In genomic region chr5:103730142-103730541, GRCm38 (mm10) we compare ENCODE assay signal across 19 mouse cellular contexts. TPM values are rescaled to one million over a fixed set of nuclear protein-coding genes. Genes with fewer than 3 reads are reported as not detected.
DNase-seq lines count a peak whose midpoint lies in the region; ATAC-seq and TF ChIP-seq lines count a peak whose summit lies in the region.
"Had no signal": no experiment of that assay in that cellular context is flagged by ENCODE, and none has a peak within 500 bp of the region (broad histone marks: within the 10 kb centered on the region; RNA-seq: fewer than 3 reads in every experiment).

No protein-coding gene starts in this region.

- H3K9ac ChIP-seq in heart, adult 2 months (ENCODE audit: low read depth, low read length): no peak overlapping the region
- H3K9ac ChIP-seq in midbrain, postnatal 0 days (replicated peaks; ENCODE audit: low read length, poor library complexity, severe bottlenecking): no peak overlapping the region
- H3K9ac ChIP-seq in midbrain, embryonic 11.5 days (ENCODE audit: low read length): no peak overlapping the region
- H3K9ac ChIP-seq: embryonic facial prominence, embryonic 15.5 days; heart, embryonic 12.5 days; hindbrain, embryonic 15.5 days had no signal

- peaks cover 1% of the 10 kb centered on the region; the same call in 1 of the 2 replicates for H3K4me1 ChIP-seq in heart, adult 2 months (ENCODE audit: control insufficient read depth, insufficient read depth, low read length)
- H3K4me1 ChIP-seq in midbrain, postnatal 0 days (ENCODE audit: insufficient read depth, low read length): no peaks in the 10 kb centered on the region
- peaks cover 2% of the 10 kb centered on the region; the same call in 1 of the 2 replicates for H3K4me1 ChIP-seq in midbrain, embryonic 11.5 days (ENCODE audit: control insufficient read depth, insufficient read depth, low read length)
- H3K4me1 ChIP-seq: embryonic facial prominence, embryonic 15.5 days; hindbrain, embryonic 15.5 days had no signal

- DNase-seq in heart, adult 2 months: no peak
- DNase-seq in heart, adult 11 months: no peak
- DNase-seq in layer of hippocampus, adult 2 months (ENCODE audit: low spot score in 2 of 2): no peak
- DNase-seq in layer of hippocampus, adult 8-10 months (ENCODE audit: low spot score in 2 of 2): no peak
- DNase-seq in midbrain, postnatal 0 days (ENCODE audit: low spot score): no peak
- no peak for DNase-seq in midbrain, embryonic 11.5 days (ENCODE audit: low spot score, missing footprints)
- no peak for DNase-seq in thymus, adult 18-20 months
- DNase-seq: adrenal gland, adult 8-10 months; adrenal gland, postnatal 36 days; cerebellum, adult 11 months; cerebellum, adult 8-10 months; cerebellum, postnatal 14 days had no signal

- peak; percentile 41 for TF ChIP-seq CTCF in heart, adult 2 months (IDR thresholded peaks at IDR 0.05)
- peak; percentile 43; the same call in 1 of the 2 replicates for TF ChIP-seq CTCF in layer of hippocampus, adult 2 months (conservative IDR thresholded peaks at IDR 0.05)
- TF ChIP-seq CTCF in midbrain, postnatal 0 days (IDR thresholded peaks at IDR 0.05): 0 out of 2 replicates have a peak, but pooled peaks have one; percentile 7

- no peak overlapping the region for H3K4me3 ChIP-seq in heart, adult 2 months
- H3K4me3 ChIP-seq in layer of hippocampus, adult 2 months: no peak overlapping the region
- no peak overlapping the region for H3K4me3 ChIP-seq in midbrain, postnatal 0 days (ENCODE audit: low read depth, low read length)
- no peak overlapping the region for H3K4me3 ChIP-seq in midbrain, embryonic 11.5 days (ENCODE audit: low read depth, low read length)
- H3K4me3 ChIP-seq: embryonic facial prominence, embryonic 15.5 days; erythroblast, embryonic 14.5 days; forebrain, embryonic 10.5 days; heart, embryonic 12.5 days; hindbrain, embryonic 10.5 days; hindbrain, embryonic 15.5 days had no signal

- TF ChIP-seq EP300 in heart, adult 2 months (IDR thresholded peaks at IDR 0.05; ENCODE audit: insufficient read depth, low read depth, low read length): no peak

- H3K4me2 ChIP-seq in midbrain, postnatal 0 days (ENCODE audit: low read depth, low read length, poor library complexity, severe bottlenecking): no peak overlapping the region
- H3K4me2 ChIP-seq in midbrain, embryonic 11.5 days: no peak overlapping the region
- H3K4me2 ChIP-seq: embryonic facial prominence, embryonic 15.5 days; heart, embryonic 12.5 days; hindbrain, embryonic 15.5 days had no signal

- no peaks in the 10 kb centered on the region for H3K9me3 ChIP-seq in midbrain, postnatal 0 days (ENCODE audit: low read length)
- no peaks in the 10 kb centered on the region for H3K9me3 ChIP-seq in midbrain, embryonic 11.5 days (ENCODE audit: control insufficient read depth, low read length)
- H3K9me3 ChIP-seq: embryonic facial prominence, embryonic 15.5 days; forebrain, embryonic 10.5 days; heart, embryonic 12.5 days; hindbrain, embryonic 10.5 days; hindbrain, embryonic 15.5 days had no signal

- intact Hi-C loops in heart, adult 2 months (cut with DNase I): no loop called here

- H3K27ac ChIP-seq in heart, adult 2 months: no peak overlapping the region
- H3K27ac ChIP-seq in layer of hippocampus, adult 2 months: no peak overlapping the region
- no peak overlapping the region for H3K27ac ChIP-seq in midbrain, postnatal 0 days (ENCODE audit: low read depth, low read length)
- no peak overlapping the region for H3K27ac ChIP-seq in midbrain, embryonic 11.5 days (ENCODE audit: low read depth, low read length)
- H3K27ac ChIP-seq: embryonic facial prominence, embryonic 15.5 days; forebrain, embryonic 10.5 days; hindbrain, embryonic 10.5 days; hindbrain, embryonic 15.5 days had no signal

- ATAC-seq in midbrain, postnatal 0 days (ENCODE audit: low FRiP score): no peak
- ATAC-seq in midbrain, embryonic 11.5 days (ENCODE audit: low FRiP score): no peak
- ATAC-seq: forebrain, embryonic 14.5 days had no signal

- H3K79me2 ChIP-seq in heart, adult 2 months (replicated peaks; ENCODE audit: control insufficient read depth, insufficient read depth, low read length): no peaks in the 10 kb centered on the region

- 96% methylated on average over 1 of the region's 1 CpGs for WGBS in heart, adult 2 months
- 96% methylated on average over 1 of the region's 1 CpGs for WGBS in midbrain, postnatal 0 days
- 94% methylated on average over 1 of the region's 1 CpGs for WGBS in midbrain, embryonic 11.5 days

- TF ChIP-seq POLR2A in heart, adult 2 months (IDR thresholded peaks at IDR 0.05; ENCODE audit: insufficient read depth, low read depth, low read length): no peak

- no peaks in the 10 kb centered on the region for H3K36me3 ChIP-seq in heart, adult 2 months (ENCODE audit: control insufficient read depth, insufficient read depth, low read length)
- no peaks in the 10 kb centered on the region for H3K36me3 ChIP-seq in midbrain, postnatal 0 days (ENCODE audit: insufficient read depth, low read length)
- H3K36me3 ChIP-seq in midbrain, embryonic 11.5 days (ENCODE audit: control insufficient read depth, insufficient read depth, low read length): no peaks in the 10 kb centered on the region
- H3K36me3 ChIP-seq: embryonic facial prominence, embryonic 15.5 days; forebrain, embryonic 10.5 days; heart, embryonic 12.5 days; hindbrain, embryonic 10.5 days; hindbrain, embryonic 15.5 days had no signal

- H3K27me3 ChIP-seq in heart, adult 2 months (ENCODE audit: control insufficient read depth, insufficient read depth, low read length): no peaks in the 10 kb centered on the region
- no peaks in the 10 kb centered on the region for H3K27me3 ChIP-seq in midbrain, postnatal 0 days (ENCODE audit: insufficient read depth, low read length)
- H3K27me3 ChIP-seq in midbrain, embryonic 11.5 days (ENCODE audit: control insufficient read depth, insufficient read depth, low read length): no peaks in the 10 kb centered on the region
- H3K27me3 ChIP-seq: embryonic facial prominence, embryonic 15.5 days; hindbrain, embryonic 15.5 days had no signal

RNA-seq across cellular contexts. Expression of gene Aff1, which starts 38.0 kb away (rescaled TPM):
- 10 to 100 TPM; 37.4 to 46.9 TPM for total RNA-seq in heart, adult 2 months (2021)
- polyA plus RNA-seq in heart, adult 2 months (2012; rRNA removed): 10.5 and 14.1 TPM in 2 replicates
- total RNA-seq in layer of hippocampus, adult 2 months (2021): 10 to 100 TPM; 18.0 to 21.3 TPM
- 10 to 100 TPM; 19.5 to 24.0 (median 21.1) TPM for total RNA-seq in layer of hippocampus, adult 8-10 months (2022)
- total RNA-seq in midbrain, postnatal 0 days (2014; rRNA removed): 5.7 and 6.4 TPM in 2 replicates
- polyA plus RNA-seq in midbrain, postnatal 0 days (2015; fragmentation: Nextera tagmentation; extraction: Ambion mirVana): 0.82 and 1.6 TPM in 2 replicates
- polyA plus RNA-seq in midbrain, embryonic 11.5 days (2014; fragmentation: Nextera tagmentation; extraction: Ambion mirVana): 4.9 and 5.9 TPM in 2 replicates
